Mouse (Mus musculus): Measurements from ENCODE around the gene H2afy2. TPM values are rescaled to one million over a fixed set of nuclear protein-coding genes. Genes with fewer than 3 reads are reported as not detected.

H2afy2 gene
- total RNA-seq, 4 experiments from 2014 or later, result 12.5 to 15.2 (median 13.3) TPM

Small RNAs within 50 kb of the gene (microRNA-seq; reads per million reads assigned to microRNA genes)
- gene Mir5108, result 0 reads per million in 2 experiments

Other genes with a start within 250 kb of the H2afy2 start
- 1 to 10 TPM; 3.4 to 4.2 (median 3.6) TPM for gene Npffr1, start 188.7 kb downstream of the H2afy2 start, total RNA-seq (2022)
- gene Ppa1, start 135.6 kb downstream of the H2afy2 start, total RNA-seq (2022), result 100 to 1,000 TPM in 3 of 4 experiments, 10 to 100 TPM in 1; 98.3 to 113 (median 102) TPM
- 100 to 1,000 TPM; 118 to 126 (median 121) TPM for gene Sar1a, start 103.8 kb downstream of the H2afy2 start, total RNA-seq (2022)
- 10 to 100 TPM; 20.2 to 22.9 (median 20.8) TPM for gene Tysnd1, start 88.6 kb downstream of the H2afy2 start, total RNA-seq (2022)
- 10 to 100 TPM in 1 of 4 experiments, 1 to 10 TPM in 3; 9.4 to 11.2 (median 9.4) TPM for gene Aifm2, start 68.9 kb downstream of the H2afy2 start, total RNA-seq (2022)
- 1 to 10 TPM; 1.3 to 2.1 (median 1.7) TPM for gene Col13a1, start 195.0 kb upstream of the H2afy2 start, total RNA-seq (2022)

Data from layer of hippocampus, adult 8-10 months (tissue).